Mouse (Mus musculus): ENCODE data around the gene Sfxn4. TPM values are rescaled to one million over a fixed set of nuclear protein-coding genes. Genes with fewer than 3 reads are reported as not detected.
A peak's percentile ranks its signal among the peaks of the same experiment; 100 is the strongest.

Gene Sfxn4
- polyA plus RNA-seq, 1 experiment: 1.7 TPM

DNA sequence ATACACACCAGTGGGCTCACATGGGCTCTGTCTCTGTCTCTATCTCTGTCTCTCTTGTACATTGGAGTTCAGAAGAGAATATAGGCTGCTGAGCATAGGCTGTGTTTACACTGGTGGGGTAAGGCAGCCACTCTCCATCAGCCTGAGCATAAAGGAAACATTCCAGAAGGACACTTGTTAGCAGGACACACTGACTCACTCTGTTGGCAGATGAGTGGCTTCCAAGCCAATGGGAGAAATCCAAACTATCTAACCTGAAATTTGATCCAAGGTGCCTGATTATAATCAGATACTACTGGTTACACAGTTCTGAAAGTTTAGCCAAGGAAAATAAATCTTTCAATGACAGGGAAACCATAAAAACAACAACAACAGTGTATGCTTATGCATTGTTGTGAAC, 15.5 kb downstream of the Sfxn4 start:
- H3K27me3 ChIP-seq (ENCODE audit: control insufficient read depth, insufficient read depth, low read length): no peaks in the 10 kb centered on the region
- no peak overlapping the region for H3K4me3 ChIP-seq (ENCODE audit: control insufficient read depth, insufficient read depth, low read length)
- H3K4me1 ChIP-seq (replicated peaks; ENCODE audit: control insufficient read depth, insufficient read depth, low read length): no peaks in the 10 kb centered on the region
- no peaks in the 10 kb centered on the region for H3K36me3 ChIP-seq (ENCODE audit: control insufficient read depth, insufficient read depth, low read length)
- no peak overlapping the region for H3K27ac ChIP-seq (ENCODE audit: control insufficient read depth, insufficient read depth, low read length)
- no peak for DNase-seq
- TF ChIP-seq CTCF (IDR thresholded peaks at IDR 0.05; ENCODE audit: borderline replicate concordance, control insufficient read depth, extremely low read depth, insufficient read depth, low read length, poor library complexity): no peak
- TF ChIP-seq POLR2A (IDR thresholded peaks at IDR 0.05; ENCODE audit: control insufficient read depth, extremely low read depth, insufficient read depth, low read length, poor library complexity): no peak

DNA sequence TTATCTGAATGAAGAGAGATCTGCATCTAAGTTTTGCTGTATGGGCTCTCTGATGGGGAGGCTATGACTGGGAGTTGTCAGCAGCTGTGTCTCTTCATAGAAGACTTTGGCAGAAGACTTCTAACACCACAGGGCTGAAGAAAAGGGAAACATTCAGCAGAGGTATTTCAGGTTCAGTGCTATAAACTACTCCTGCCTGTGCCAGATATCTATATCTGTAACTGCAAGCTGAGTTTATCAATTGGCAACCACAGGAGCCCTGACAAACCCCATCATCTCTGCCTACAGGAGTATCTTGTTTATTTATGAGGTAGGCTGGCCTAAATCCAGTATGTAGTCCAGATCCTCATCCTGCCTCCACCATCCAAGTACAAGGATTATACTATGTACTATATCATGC, 18.0 kb downstream of the Sfxn4 start:
- DNase-seq: no peak
- Histone ChIP-seq H3K4me3 (ENCODE audit: control insufficient read depth, insufficient read depth, low read length) (no peak overlapping the region), H3K4me1 (replicated peaks; ENCODE audit: control insufficient read depth, insufficient read depth, low read length) (no peaks in the 10 kb centered on the region), H3K27me3 (ENCODE audit: control insufficient read depth, insufficient read depth, low read length) (no peaks in the 10 kb centered on the region), H3K36me3 (ENCODE audit: control insufficient read depth, insufficient read depth, low read length) (peaks cover 7% of the 10 kb centered on the region; the same call in 1 of the 2 replicates), H3K27ac (ENCODE audit: control insufficient read depth, insufficient read depth, low read length) (no peak overlapping the region)
- TF ChIP-seq CTCF (IDR thresholded peaks at IDR 0.05; ENCODE audit: borderline replicate concordance, control insufficient read depth, extremely low read depth, insufficient read depth, low read length, poor library complexity) (no peak), POLR2A (IDR thresholded peaks at IDR 0.05; ENCODE audit: control insufficient read depth, extremely low read depth, insufficient read depth, low read length, poor library complexity) (no peak)

DNA sequence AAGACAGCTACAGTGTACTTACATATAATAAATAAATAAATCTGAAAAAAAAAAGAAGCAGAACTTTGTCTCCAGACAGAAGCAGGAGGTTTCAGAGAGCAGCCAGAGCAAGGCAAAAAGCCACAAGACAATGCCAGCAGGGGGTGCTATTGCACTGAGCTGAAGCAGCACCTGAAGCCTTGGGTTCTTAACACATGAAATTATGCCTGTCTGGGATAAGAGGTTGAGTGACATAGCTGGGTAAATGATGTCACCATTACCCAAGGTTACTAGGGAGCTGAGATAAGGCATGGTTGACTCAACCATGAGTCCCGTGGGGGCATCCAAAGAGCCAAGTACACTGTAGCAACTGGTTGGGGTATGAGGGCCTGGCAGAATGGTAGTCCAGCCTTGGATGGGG, 23.5 kb downstream of the Sfxn4 start:
- H3K27ac ChIP-seq (ENCODE audit: control insufficient read depth, insufficient read depth, low read length): no peak overlapping the region
- WGBS: 89% methylated on average over 1 of the region's 1 CpGs
- H3K4me3 ChIP-seq (ENCODE audit: control insufficient read depth, insufficient read depth, low read length): no peak overlapping the region
- H3K36me3 ChIP-seq (ENCODE audit: control insufficient read depth, insufficient read depth, low read length): peaks cover 42% of the 10 kb centered on the region
- peak; percentile 77 for DNase-seq
- TF ChIP-seq POLR2A (IDR thresholded peaks at IDR 0.05; ENCODE audit: control insufficient read depth, extremely low read depth, insufficient read depth, low read length, poor library complexity): no peak
- TF ChIP-seq CTCF (IDR thresholded peaks at IDR 0.05; ENCODE audit: borderline replicate concordance, control insufficient read depth, extremely low read depth, insufficient read depth, low read length, poor library complexity): peak; percentile 47; the same call in 1 of the 2 replicates
- H3K4me1 ChIP-seq (replicated peaks; ENCODE audit: control insufficient read depth, insufficient read depth, low read length): no peaks in the 10 kb centered on the region
- no peaks in the 10 kb centered on the region for H3K27me3 ChIP-seq (ENCODE audit: control insufficient read depth, insufficient read depth, low read length)

DNA sequence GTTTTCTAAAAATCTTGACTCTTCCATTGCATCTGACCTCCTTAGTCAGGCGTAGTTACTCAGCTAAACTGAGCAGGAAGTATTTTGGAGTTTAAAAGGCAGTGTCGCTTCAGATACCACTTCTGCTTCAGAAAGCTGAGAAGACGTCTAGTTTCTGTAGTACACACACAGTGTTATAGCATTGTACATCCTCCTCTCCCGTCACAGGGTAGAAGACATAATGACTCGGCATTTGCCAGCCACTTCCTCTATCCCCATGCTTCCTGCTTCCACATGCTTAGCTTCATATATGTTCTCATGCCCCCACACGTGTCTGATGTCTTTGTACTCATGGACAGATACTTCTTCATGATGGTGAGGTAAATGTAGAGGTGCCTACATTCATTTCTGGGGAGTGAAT, 42.6 kb downstream of the Sfxn4 start:
- TF ChIP-seq POLR2A (IDR thresholded peaks at IDR 0.05; ENCODE audit: control insufficient read depth, extremely low read depth, insufficient read depth, low read length, poor library complexity) (no peak), CTCF (IDR thresholded peaks at IDR 0.05; ENCODE audit: borderline replicate concordance, control insufficient read depth, extremely low read depth, insufficient read depth, low read length, poor library complexity) (no peak)
- DNase-seq: no peak
- Histone ChIP-seq H3K36me3 (ENCODE audit: control insufficient read depth, insufficient read depth, low read length) (peaks cover 57% of the 10 kb centered on the region), H3K4me3 (ENCODE audit: control insufficient read depth, insufficient read depth, low read length) (no peak overlapping the region), H3K27me3 (ENCODE audit: control insufficient read depth, insufficient read depth, low read length) (no peaks in the 10 kb centered on the region), H3K27ac (ENCODE audit: control insufficient read depth, insufficient read depth, low read length) (no peak overlapping the region), H3K4me1 (replicated peaks; ENCODE audit: control insufficient read depth, insufficient read depth, low read length) (no peaks in the 10 kb centered on the region)
- WGBS: 71% methylated on average over 6 of the region's 6 CpGs

DNA sequence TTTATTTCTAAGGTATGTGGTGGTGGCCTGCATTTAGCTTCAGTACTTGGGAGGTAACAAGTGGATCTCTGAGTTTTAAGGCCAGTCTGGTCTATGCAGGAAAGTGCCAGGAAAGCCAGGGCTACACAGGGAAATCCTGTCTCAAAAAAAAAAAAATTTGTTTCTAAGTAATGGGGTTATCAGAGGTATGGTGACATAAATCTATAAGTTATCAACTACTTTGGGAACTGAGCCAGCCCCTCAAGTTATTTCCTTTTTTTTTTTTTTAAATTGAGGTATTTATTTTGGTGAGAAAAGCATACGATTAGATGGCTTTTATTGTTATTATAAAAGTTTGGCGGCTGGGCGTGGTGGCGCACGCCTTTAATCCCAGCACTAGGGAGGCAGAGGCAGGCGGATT, 48.1 kb downstream of the Sfxn4 start:
- Histone ChIP-seq H3K27ac (ENCODE audit: control insufficient read depth, insufficient read depth, low read length) (no peak overlapping the region), H3K36me3 (ENCODE audit: control insufficient read depth, insufficient read depth, low read length) (peaks cover 24% of the 10 kb centered on the region), H3K27me3 (ENCODE audit: control insufficient read depth, insufficient read depth, low read length) (no peaks in the 10 kb centered on the region), H3K4me3 (ENCODE audit: control insufficient read depth, insufficient read depth, low read length) (no peak overlapping the region), H3K4me1 (replicated peaks; ENCODE audit: control insufficient read depth, insufficient read depth, low read length) (peaks cover 5% of the 10 kb centered on the region; the same call in 1 of the 2 replicates)
- 98% methylated on average over 6 of the region's 6 CpGs for WGBS
- DNase-seq: no peak
- TF ChIP-seq POLR2A (IDR thresholded peaks at IDR 0.05; ENCODE audit: control insufficient read depth, extremely low read depth, insufficient read depth, low read length, poor library complexity): no peak
- TF ChIP-seq CTCF (IDR thresholded peaks at IDR 0.05; ENCODE audit: borderline replicate concordance, control insufficient read depth, extremely low read depth, insufficient read depth, low read length, poor library complexity): no peak

DNA sequence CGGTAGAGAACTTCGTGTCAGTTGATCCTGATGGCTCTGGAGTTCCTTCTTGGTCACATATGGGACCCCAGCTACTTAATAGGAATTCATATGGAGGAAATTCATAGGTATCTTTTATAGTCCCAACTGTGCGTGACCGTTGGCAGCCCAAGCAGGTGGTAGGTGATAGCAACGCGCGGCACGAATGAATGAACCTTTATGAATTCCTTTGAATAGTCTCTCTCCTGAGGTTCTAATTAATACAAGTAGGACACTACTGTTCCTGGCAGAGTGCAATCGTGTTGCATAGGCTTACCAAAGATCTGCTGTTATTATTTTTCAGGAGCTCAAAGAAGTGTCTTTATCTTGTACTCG, 49.3 kb downstream of the Sfxn4 start:
- no peak for TF ChIP-seq CTCF (IDR thresholded peaks at IDR 0.05; ENCODE audit: borderline replicate concordance, control insufficient read depth, extremely low read depth, insufficient read depth, low read length, poor library complexity)
- no peak for TF ChIP-seq POLR2A (IDR thresholded peaks at IDR 0.05; ENCODE audit: control insufficient read depth, extremely low read depth, insufficient read depth, low read length, poor library complexity)
- 12% methylated on average over 10 of the region's 10 CpGs for WGBS
- no peak for DNase-seq

More for the DNA sequence above, 49.3 kb downstream of the Sfxn4 start:
- Histone ChIP-seq H3K27me3 (ENCODE audit: control insufficient read depth, insufficient read depth, low read length) (no peaks in the 10 kb centered on the region), H3K36me3 (ENCODE audit: control insufficient read depth, insufficient read depth, low read length) (peaks cover 18% of the 10 kb centered on the region), H3K4me3 (ENCODE audit: control insufficient read depth, insufficient read depth, low read length) (peak overlapping the region; percentile 52), H3K27ac (ENCODE audit: control insufficient read depth, insufficient read depth, low read length) (no peak overlapping the region), H3K4me1 (replicated peaks; ENCODE audit: control insufficient read depth, insufficient read depth, low read length) (peaks cover 5% of the 10 kb centered on the region; the same call in 1 of the 2 replicates)

Measured in thymus, adult 2 months (tissue).